Mouse (Mus musculus): ENCODE results near the gene Prkcb. TPM values are rescaled to one million over a fixed set of nuclear protein-coding genes. Genes with fewer than 3 reads are reported as not detected.

The Prkcb gene
- total RNA-seq, 2 experiments from 2014 or later = 788 to 796 TPM

DNA sequence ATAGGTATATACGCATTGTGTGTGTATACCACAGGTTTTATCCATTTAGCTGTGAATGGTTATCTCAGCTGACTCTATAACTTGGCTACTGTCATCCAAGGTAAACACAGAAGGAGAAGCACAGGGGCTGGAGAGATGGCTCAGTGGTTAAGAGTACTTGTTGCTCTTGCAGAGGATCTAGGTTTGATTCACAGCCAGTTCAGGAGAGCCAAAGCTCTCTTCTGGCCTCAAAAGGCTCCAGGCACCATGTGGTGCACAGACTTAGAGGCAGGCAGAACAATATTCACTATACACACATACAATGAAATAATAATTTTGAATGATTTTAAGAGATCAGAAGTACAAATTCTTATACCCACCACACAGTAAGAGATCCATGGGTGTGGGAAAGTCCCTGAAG, 98.0 kb downstream of the Prkcb start:
- no peak for TF ChIP-seq CTCF (conservative IDR thresholded peaks at IDR 0.05)
- Histone ChIP-seq H3K4me3 (no peak overlapping the region), H3K27ac (no peak overlapping the region)
- no peak for DNase-seq (ENCODE audit: low spot score in 2 of 2)

DNA sequence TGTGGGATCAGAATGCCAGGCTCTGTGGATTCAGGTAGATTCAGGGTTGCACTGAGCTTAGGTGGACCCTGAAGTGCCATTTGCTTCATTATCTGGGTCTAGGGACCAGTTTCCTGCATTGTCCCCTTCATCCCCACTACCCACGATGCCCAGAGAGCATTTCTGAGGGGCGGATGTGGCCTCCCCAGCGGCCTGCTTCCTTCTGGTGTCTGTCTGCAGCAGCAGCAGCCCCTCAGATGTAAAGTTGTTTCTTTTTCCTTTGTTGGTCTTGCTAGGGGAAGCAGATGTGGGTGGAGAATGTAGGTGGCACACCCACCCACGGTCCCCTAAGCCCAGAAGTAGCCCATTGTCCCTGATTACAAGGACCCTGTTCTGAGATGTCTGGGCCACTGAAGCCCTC, 99.3 kb downstream of the Prkcb start:
- Histone ChIP-seq H3K27ac (peak overlapping the region; percentile 68; the same call in 1 of the 2 replicates), H3K4me3 (no peak overlapping the region)
- no peak for TF ChIP-seq CTCF (conservative IDR thresholded peaks at IDR 0.05)
- DNase-seq (ENCODE audit: low spot score in 2 of 2) = no peak

DNA sequence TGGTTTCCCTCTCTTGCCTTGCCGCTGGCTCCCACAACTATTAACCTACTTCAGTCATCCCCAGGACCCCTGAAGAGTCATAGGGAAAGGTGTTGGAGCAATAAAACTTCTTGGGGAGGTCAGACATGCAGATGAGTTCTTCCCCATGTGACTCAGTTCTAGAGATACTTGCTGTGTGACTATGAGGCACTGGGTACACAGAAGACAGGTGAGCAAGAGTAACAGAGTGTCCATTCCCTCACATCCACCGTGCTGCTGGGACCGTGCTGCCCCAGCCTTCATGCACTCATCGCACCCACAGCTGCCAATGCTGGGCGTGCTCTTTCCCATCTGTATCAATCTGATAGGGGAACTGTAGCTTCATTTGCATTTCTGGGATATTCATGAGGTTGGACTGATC, 100.3 kb downstream of the Prkcb start:
- DNase-seq (ENCODE audit: low spot score in 2 of 2) = no peak
- Histone ChIP-seq H3K4me3 (no peak overlapping the region), H3K27ac (peak overlapping the region; percentile 68; the same call in 1 of the 2 replicates)
- no peak for TF ChIP-seq CTCF (conservative IDR thresholded peaks at IDR 0.05)

DNA sequence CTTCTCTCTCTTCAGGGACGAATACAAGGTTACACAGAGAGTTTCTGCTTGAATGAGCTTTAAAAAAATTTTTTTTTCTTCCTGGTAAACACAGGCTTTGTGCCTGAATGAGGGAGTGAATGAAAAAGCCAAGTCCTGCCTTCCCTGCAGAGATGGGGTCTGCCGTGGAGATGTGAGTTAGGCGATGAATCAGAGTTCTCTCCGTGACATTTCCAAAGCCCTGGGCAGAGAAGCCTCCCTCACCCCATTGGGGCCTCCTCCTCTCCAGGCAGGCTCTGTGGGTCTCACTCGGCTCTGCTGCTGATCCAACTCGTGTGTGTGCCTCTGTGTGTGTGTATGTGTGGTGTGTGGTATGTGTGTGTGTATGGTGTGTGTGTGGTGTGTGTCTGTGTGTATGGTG, 101.1 kb downstream of the Prkcb start:
- Histone ChIP-seq H3K4me3 (no peak overlapping the region), H3K27ac (peak overlapping the region; percentile 68; the same call in 1 of the 2 replicates)
- no peak for DNase-seq (ENCODE audit: low spot score in 2 of 2)
- no peak for TF ChIP-seq CTCF (conservative IDR thresholded peaks at IDR 0.05)

DNA sequence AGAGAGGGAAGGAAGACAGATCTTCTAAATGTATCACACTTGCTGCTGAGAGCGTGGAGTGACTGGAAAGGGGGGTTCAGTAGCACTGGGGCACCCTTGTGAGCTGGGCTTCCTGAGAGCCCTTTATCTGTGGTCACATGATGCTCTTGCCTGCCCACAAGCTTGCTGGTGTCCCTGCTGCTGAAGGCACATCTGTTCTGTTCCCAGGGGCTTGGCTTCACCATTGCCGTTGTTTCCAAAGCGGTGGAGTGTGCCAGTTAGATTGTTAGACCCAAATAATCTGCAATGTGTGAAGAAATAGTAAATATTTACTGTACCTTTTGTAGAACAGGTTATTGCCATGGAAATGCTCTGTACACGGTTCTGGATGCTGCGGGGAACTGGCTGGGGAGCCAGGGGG, 101.6 kb downstream of the Prkcb start:
- TF ChIP-seq CTCF (conservative IDR thresholded peaks at IDR 0.05) = no peak
- DNase-seq (ENCODE audit: low spot score in 2 of 2) = no peak
- peak overlapping the region; percentile 64 for H3K27ac ChIP-seq
- H3K4me3 ChIP-seq = no peak overlapping the region

DNA sequence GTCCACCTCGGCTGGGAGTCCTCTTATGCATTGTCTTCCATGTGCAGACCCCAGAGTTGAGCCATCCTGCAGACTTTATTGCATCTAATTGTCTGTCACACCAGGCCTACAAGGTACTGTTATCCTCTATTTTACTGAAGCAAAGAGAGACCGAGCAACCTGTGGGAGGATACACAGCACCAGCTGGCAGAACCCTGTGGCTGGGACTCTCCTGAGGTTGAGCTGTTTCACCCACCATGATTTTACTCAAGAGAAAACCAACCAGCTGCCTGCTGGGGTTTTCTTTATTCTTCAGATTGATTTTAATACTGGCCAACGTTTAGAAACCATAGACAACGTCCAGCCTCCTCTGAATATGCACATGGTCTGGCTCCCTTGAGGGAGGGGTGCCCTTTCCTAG, 102.1 kb downstream of the Prkcb start:
- no peak for TF ChIP-seq CTCF (conservative IDR thresholded peaks at IDR 0.05)
- no peak for DNase-seq (ENCODE audit: low spot score in 2 of 2)
- H3K27ac ChIP-seq = peak overlapping the region; percentile 64
- H3K4me3 ChIP-seq = no peak overlapping the region

DNA sequence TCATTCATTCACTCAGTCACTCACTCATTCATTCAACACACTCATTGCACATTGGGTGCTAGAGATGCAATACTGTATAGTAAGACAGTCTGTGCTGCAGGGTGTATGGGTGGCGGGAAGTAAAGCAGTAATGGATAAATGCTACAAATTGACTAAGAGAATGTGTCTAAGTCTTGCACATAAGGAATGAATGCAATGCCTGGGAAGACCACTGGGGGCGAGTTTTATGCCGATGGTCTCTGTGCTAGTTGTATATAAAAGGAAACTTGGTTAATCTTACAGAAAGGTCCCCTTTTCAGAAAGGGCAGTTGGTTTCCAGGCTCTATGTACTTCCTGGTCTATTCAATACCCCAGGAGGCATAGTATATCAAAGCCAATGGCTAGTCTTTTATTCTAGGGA, 102.8 kb downstream of the Prkcb start:
- no peak for DNase-seq (ENCODE audit: low spot score in 2 of 2)
- H3K27ac ChIP-seq = 0 out of 2 replicates have a peak overlapping the region, but pooled peaks have one; percentile 64
- no peak overlapping the region for H3K4me3 ChIP-seq
- TF ChIP-seq CTCF (conservative IDR thresholded peaks at IDR 0.05) = peak; percentile 67

DNA sequence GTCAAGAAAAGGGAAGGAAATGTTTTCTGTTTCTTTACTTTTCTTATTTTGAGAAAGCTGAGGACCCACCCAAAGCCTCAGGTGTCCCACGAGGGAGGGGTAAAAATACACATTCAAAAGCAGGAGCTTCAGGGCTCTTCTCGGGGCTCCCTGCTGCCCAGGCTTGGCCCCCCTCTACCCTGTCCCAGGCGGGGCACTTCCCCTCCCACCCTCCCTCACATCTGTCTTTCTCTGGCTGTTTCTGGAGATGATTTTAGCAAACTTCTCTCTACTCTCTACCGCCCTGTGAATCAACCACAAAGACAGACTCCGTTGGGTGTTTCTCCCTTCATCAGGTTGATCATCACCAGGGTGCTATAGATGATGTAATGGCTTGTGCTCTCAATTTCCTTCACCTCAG, 105.4 kb downstream of the Prkcb start:
- H3K4me3 ChIP-seq = no peak overlapping the region
- no peak for DNase-seq (ENCODE audit: low spot score in 2 of 2)
- H3K27ac ChIP-seq = no peak overlapping the region
- TF ChIP-seq CTCF (conservative IDR thresholded peaks at IDR 0.05) = no peak

DNA sequence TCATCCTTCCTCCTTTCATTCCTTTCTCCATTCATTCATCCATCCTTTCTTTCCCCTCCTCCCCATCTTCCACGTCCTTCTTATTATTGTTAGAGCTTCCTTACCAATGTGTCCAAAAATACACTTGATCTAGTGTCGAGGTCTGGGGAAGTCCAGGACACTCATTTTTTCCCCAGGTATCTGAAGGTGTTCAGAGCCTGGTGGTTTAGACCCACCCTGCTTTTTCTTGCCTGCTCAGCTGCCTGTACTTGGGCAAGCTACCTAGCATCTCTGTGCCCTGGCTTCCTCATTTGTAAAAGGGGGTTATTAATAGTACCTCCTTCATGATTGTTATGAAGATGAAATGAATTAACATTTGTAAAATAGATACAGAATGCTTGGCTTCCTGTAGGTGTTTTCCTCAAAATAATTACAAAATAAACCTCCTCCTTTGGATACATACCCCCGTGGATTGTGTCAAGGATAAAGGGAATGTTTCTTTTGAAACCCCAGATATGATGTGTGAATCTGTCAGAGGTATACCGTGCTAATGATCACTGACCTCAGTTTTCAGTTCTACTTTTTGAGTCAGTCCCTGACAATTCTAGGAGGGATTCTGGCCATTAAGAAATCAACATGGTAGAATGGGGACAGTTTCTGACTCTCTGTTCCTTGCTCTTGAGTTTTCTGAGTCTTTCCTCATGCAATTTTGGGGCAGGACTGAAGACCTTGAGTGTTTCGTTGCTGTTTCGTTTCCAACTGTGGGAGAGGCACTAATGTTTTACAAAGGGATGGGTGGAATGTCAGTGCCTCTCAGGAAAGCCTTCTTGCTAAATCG, 106.8 kb downstream of the Prkcb start:
- Histone ChIP-seq H3K27ac (peak overlapping the region; percentile 73), H3K4me3 (peak overlapping the region; percentile 33)
- TF ChIP-seq CTCF (conservative IDR thresholded peaks at IDR 0.05) = no peak
- no peak for DNase-seq (ENCODE audit: low spot score in 2 of 2)

DNA sequence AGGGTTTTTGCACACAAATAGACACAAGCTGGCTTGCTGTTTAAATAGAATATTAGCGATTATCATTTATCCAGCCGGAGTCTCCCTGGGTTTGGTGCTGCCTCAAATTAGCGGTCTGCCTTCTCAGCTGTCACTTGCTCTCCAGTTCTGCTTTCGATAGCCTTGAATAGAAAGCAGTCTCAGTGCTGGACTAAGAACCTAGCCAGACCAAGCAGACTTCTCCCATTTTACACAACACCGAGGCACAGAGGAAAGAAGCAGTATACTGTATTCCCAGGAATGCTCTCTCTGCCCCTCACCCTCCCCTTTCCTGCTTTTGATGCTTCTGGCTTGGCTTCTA, 107.4 kb downstream of the Prkcb start:
- TF ChIP-seq CTCF (conservative IDR thresholded peaks at IDR 0.05) = no peak
- DNase-seq (ENCODE audit: low spot score in 2 of 2) = no peak
- Histone ChIP-seq H3K27ac (peak overlapping the region; percentile 73), H3K4me3 (peak overlapping the region; percentile 33)

DNA sequence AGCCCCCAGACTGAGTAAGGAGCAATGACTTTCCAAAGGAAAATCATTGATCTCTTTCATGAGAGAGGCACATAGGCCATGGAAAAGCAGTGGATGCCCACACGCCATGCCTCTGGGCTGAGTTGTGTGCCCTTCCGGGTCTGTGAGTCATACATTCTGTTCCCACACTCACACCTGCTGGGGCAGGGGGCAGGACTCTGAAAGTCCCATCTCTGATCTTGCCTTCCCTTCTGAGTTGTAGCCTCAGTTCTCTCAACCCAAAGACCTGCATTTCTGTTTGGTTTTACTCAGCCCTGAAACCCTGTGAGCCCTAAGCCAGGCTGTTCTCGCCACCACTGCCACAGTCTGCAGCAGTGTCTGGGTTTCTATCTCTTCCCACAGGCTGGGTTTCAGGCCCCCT, 109.1 kb downstream of the Prkcb start:
- no peak for TF ChIP-seq CTCF (conservative IDR thresholded peaks at IDR 0.05)
- DNase-seq (ENCODE audit: low spot score in 2 of 2) = no peak
- Histone ChIP-seq H3K27ac (no peak overlapping the region), H3K4me3 (no peak overlapping the region)

DNA sequence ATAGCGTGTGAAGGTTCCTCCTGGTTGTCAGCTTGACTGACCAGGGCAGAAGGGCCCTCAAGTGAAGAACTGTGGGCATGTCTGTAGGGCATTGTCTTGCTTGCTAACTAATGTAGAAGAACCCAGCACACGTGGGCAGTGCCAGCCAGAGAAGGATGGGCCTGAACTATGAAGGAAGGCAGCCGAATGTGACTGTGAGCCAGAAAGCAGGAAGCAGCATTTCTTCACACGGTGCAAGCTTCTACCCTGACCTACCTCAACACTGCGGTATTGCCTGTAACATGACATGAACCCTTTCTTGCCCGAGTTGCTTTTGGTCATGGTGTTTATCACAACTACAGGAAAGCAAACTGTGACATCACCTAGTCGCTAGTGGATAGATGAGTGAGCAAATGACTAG, 113.5 kb downstream of the Prkcb start:
- Histone ChIP-seq H3K27ac (peak overlapping the region; percentile 18; the same call in 1 of the 2 replicates), H3K4me3 (no peak overlapping the region)
- no peak for DNase-seq (ENCODE audit: low spot score in 2 of 2)
- TF ChIP-seq CTCF (conservative IDR thresholded peaks at IDR 0.05) = no peak

DNA sequence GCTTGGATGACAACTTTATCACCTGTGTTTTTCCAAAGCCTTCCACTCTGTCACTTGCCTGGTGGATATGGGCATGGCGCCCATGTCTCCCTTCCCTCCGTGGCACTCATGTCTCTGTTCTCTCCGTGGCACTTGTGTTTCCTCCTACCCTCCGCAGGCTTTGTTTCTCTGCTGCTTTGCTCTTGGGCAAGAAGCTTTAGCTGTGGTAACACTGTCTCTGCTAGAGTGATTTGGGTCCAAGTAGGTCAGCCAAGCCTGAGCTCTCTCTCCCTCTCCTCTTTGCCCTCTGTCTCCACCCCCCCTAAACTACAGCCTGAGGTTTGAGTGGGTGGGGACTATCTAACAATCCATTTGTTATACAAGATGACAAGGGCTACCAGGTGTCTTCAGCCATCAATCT, 114.8 kb downstream of the Prkcb start:
- no peak for TF ChIP-seq CTCF (conservative IDR thresholded peaks at IDR 0.05)
- no peak for DNase-seq (ENCODE audit: low spot score in 2 of 2)
- Histone ChIP-seq H3K4me3 (no peak overlapping the region), H3K27ac (peak overlapping the region; percentile 84)
